Mouse (Mus musculus) lung, adult 2 months (tissue): ENCODE data around the gene Farp1. TPM values are rescaled to one million over a fixed set of nuclear protein-coding genes. Genes with fewer than 3 reads are reported as not detected.

ENCODE experiments used
- DNase-seq: peaks from one replicate; pipeline ENCODE4 v3.0.0; 2022
- H3K4me1 ChIP-seq: fragments of 200-500 bp; 2 replicates; pipeline ENCODE4 v1.6.1; 2011; ENCODE audit warnings: low read length; ENCODE audit not compliant: control insufficient read depth, insufficient read depth
- H3K4me3 ChIP-seq: fragments of 200-500 bp; replicated peaks from 2 replicates; pipeline ENCODE3; 2011; ENCODE audit warnings: low read depth, mild to moderate bottlenecking, control low read depth, low read length; ENCODE audit errors: extremely low read depth
- CTCF ChIP-seq: fragments of 200-500 bp; IDR thresholded peaks from 2 replicates; pipeline ENCODE4 v1.5.1; 2011; ENCODE audit warnings: mild to moderate bottlenecking, low read length, control low read depth; ENCODE audit not compliant: insufficient read depth
- POLR2A ChIP-seq: fragments of 200-500 bp; IDR thresholded peaks from 2 replicates; pipeline ENCODE4 v1.6.1; 2011; ENCODE audit warnings: low read depth, mild to moderate bottlenecking, control low read depth, low read length, borderline replicate concordance; ENCODE audit errors: extremely low read depth
- WGBS: fragments of 180-500 bp; shearing (Covaris S2); methylation state at CpG from one replicate; pipeline ENCODE4 v1.1.7; 2018; 5-methylcytosine and 5-hydroxymethylcytosine counted together
- polyA plus RNA-seq: library from polyadenylated mRNA; depleted of rRNA; stranded (reverse); fragments of >200 nt; gene quantifications from 2 replicates; pipeline ENCODE4 v1.2.3, GENCODE M21; 2012

The Farp1 gene
- polyA plus RNA-seq, 1 experiment: 42.3 TPM

- WGBS: 68% methylated on average over 8 of the region's 8 CpGs
Measured at GRCm38 (mm10) chr14:121199789-121200188, 164.8 kb downstream of the Farp1 start.

DNA sequence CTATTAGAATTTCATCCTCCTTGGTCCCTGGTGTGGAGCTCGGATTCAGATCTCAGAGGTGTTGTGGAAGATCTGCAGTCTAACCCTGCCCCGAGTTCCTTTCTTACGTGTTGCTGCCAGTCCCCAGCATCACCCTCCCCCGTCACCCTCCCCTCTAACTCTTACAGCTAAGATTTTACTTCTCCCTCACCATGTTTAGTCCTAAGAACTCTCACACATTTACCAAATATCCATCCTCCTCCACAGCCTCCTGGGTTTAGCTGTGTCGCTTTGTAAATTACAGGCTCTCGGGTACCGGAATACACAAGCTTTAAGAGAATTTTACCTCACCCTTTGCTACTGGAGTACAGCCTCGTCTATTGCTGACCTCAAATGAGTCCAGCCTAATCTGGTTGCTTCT lies 165.4 kb downstream of the Farp1 start:
- no peak for DNase-seq
- WGBS: 86% methylated on average over 8 of the region's 8 CpGs
- H3K4me3 ChIP-seq: no peak overlapping the region
- H3K4me1 ChIP-seq: peaks cover 8% of the 10 kb centered on the region
- TF ChIP-seq CTCF: no peak
- TF ChIP-seq POLR2A: no peak

More at GRCm38 (mm10) chr14:121199789-121200188, 164.8 kb downstream of the Farp1 start:
- H3K4me3 ChIP-seq: no peak overlapping the region
- peaks cover 3% of the 10 kb centered on the region for H3K4me1 ChIP-seq
- TF ChIP-seq POLR2A: no peak
- no peak for TF ChIP-seq CTCF
- DNase-seq: no peak

DNA sequence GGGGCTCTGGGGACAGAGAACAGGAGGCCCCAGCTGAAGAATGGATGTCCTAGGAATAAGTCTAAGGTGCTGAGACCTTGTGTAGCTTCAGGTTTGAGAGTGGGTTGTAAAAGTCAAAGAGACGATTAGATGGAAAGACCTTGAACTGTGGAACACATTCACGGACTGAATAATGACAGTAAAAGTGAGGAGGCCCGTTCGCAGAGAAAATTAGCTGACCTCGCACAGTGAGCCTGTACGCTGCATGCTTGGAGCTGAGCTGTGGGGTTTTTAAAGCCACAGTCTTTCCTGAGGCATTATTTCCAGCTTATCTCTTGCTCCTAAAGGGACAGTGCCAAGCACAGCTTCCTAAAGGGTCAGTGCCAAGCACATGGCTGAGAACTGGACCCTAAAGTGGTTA lies 166.2 kb downstream of the Farp1 start:
- TF ChIP-seq POLR2A (no peak), CTCF (no peak)
- DNase-seq: no peak
- 78% methylated on average over 6 of the region's 6 CpGs for WGBS
- H3K4me3 ChIP-seq: no peak overlapping the region
- peaks cover 8% of the 10 kb centered on the region for H3K4me1 ChIP-seq

DNA sequence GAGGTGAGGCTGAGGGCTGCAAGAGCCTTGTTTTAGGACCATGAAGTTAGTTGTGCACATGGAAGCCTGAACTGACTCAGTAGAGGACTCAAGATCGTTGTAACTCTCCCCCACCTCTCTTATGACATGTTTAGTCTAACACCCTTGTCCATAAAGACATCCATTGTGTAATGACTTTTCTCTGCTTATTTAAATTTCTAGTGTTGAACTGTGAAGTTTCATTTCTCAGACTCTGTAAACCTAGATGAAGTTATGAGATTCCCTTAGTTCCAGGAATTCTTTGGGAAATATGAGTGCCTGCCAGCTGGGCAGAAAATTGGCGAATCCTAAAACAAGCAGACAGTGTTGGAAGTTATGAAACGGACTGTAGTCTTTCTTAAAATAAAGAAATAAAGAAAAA lies 170.5 kb downstream of the Farp1 start:
- no peak overlapping the region for H3K4me3 ChIP-seq
- 55% methylated on average over 3 of the region's 3 CpGs for WGBS
- DNase-seq: no peak
- H3K4me1 ChIP-seq: peaks cover 5% of the 10 kb centered on the region
- TF ChIP-seq CTCF (no peak), POLR2A (no peak)

DNA sequence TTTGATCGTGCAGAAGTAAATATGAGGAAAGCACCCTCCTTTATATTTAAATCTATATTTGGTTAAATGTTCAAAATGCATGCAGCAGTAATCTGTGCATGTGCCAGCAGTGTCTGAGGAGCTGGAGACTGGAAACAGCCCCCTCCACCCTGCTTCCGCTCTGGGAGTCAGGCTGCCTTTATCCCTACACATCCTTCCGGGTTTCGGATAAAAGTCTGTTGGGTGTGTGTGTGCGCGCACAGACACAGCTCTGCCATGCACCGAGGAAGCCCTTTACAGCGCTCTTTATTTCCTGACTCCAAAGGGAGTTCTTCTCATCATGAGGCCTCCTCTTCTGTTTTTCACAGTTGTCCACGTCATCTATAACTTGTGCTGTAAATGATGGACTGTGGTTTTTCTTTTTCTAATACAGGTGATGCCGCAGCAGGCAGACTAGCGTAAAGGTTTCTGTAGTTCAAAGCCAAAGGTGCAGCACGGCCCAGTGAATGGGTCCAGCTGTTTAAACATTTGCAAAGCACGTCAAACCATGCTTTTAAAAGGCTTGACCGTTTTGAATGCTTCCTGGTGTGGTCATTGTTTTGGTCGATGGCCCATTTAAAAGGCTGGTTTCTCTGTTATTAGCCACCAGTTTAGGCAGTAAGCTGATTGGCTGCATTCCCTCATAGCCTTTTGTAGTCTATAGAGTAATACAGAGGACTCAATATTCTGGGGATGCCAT lies 172.6 kb downstream of the Farp1 start:
- no peak overlapping the region for H3K4me3 ChIP-seq
- H3K4me1 ChIP-seq: peaks cover 5% of the 10 kb centered on the region
- no peak for DNase-seq
- WGBS: 54% methylated on average over 15 of the region's 15 CpGs
- no peak for TF ChIP-seq POLR2A
- TF ChIP-seq CTCF: no peak

DNA sequence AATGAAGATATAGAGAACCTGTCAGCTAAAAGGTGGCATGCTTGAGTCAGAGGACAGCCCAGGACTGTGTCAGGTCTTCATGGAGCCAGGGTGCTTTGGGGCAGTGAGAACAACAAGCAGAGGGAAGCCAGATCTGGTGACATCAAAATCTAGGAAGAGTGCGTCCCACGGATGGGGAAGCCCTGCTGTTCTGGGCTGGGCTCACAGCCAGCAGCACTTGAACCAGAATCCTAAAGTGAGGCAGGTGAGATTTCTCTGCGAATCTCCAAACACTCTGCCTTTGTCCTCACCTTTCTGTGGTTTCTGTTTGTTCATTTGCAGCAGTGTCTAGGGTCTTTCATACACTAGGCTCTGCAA lies 173.1 kb downstream of the Farp1 start:
- 49% methylated on average over 3 of the region's 3 CpGs for WGBS
- H3K4me1 ChIP-seq: peaks cover 5% of the 10 kb centered on the region
- no peak overlapping the region for H3K4me3 ChIP-seq
- no peak for DNase-seq
- TF ChIP-seq POLR2A (no peak), CTCF (no peak)

DNA sequence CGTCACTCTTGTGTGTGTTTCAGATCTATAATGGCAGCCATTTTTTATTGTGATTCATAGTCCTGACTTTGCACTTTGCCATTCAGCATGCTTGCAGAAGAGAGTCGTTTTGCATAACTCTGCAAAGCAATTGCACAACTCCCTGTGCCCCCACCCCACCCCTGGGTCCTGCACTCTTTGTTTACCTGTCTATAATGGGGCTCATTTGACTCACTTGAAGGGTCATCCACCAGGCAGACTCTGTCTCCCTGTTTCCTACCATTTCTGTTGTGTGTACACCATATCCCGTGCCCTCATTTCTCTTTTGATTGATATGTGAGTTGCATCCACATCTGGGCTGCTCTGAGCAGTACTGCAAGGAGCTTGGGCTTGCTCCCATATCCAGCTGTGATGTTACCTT lies 175.3 kb downstream of the Farp1 start:
- H3K4me1 ChIP-seq: peaks cover 10% of the 10 kb centered on the region
- no peak for DNase-seq
- 65% methylated on average over 3 of the region's 3 CpGs for WGBS

GRCm38 (mm10) chr14:121213650-121214049 lies 178.7 kb downstream of the Farp1 start:
- TF ChIP-seq CTCF (no peak), POLR2A (no peak)
- 83% methylated on average over 4 of the region's 4 CpGs for WGBS
- Histone ChIP-seq H3K4me1 (peaks cover 12% of the 10 kb centered on the region), H3K4me3 (no peak overlapping the region)
- no peak for DNase-seq

More for the DNA sequence above, 175.3 kb downstream of the Farp1 start:
- TF ChIP-seq POLR2A: no peak
- TF ChIP-seq CTCF: no peak
- H3K4me3 ChIP-seq: no peak overlapping the region

GRCm38 (mm10) chr14:121214636-121215257 lies 179.7 kb downstream of the Farp1 start:
- DNase-seq: no peak
- TF ChIP-seq POLR2A (no peak), CTCF (no peak)

DNA sequence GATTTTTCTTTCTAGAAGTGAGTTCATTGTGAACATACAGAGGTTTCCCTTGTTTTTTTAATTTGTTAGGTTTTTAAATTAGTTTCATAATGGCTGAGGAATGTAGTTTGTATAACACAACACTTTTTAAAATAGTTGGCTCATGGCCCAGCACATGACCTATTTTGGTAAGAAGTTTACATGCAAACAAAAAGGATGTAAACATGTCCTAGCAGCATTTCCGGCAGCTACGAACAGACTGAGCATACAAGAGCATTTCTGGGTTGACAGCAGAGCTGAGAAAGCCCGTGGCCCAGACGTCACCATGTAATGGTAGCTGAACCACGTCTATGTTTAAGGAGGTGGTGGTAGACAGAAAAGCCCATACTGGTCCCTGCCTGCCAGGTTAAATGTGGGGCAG lies 180.8 kb downstream of the Farp1 start:
- Histone ChIP-seq H3K4me1 (peaks cover 12% of the 10 kb centered on the region), H3K4me3 (no peak overlapping the region)
- no peak for TF ChIP-seq CTCF
- no peak for TF ChIP-seq POLR2A
- WGBS: 27% methylated on average over 5 of the region's 5 CpGs
- no peak for DNase-seq

More at GRCm38 (mm10) chr14:121214636-121215257, 179.7 kb downstream of the Farp1 start:
- no peak overlapping the region for H3K4me3 ChIP-seq
- peaks cover 12% of the 10 kb centered on the region for H3K4me1 ChIP-seq
- WGBS: 55% methylated on average over 11 of the region's 11 CpGs

- Histone ChIP-seq H3K4me3 (no peak overlapping the region), H3K4me1 (peaks cover 12% of the 10 kb centered on the region)
- 75% methylated on average over 6 of the region's 6 CpGs for WGBS
- no peak for DNase-seq
- TF ChIP-seq CTCF (no peak), POLR2A (no peak)
Measured at GRCm38 (mm10) chr14:121216672-121217071, 181.7 kb downstream of the Farp1 start.
